Mouse (Mus musculus) frontal cortex, postnatal 14 days (tissue): ENCODE measurements around the gene Vsx2.
"Not testable (repeated sequence)": the region's sequence is repeated elsewhere in the genome, so short reads cannot be mapped to it uniquely, and the experiment has no call there.

Source experiments
- DNase-seq, 2 experiments: peaks; one replicate each; pipeline ENCODE4 v3.0.0; 2022; ENCODE audit warnings: low spot score in 2 of 2

Vsx2 gene

GRCm38 (mm10) chr12:84569336-84569970 lies at the start of gene Vsx2:
Vsx2 (plus strand) TSS chr12:84569762.
- DNase-seq: no peak

GRCm38 (mm10) chr12:84523728-84524127 lies 45.8 kb upstream of the Vsx2 start:
- DNase-seq: no peak

GRCm38 (mm10) chr12:84524147-84525050 lies 45.2 kb upstream of the Vsx2 start:
- no peak for DNase-seq

- no peak for DNase-seq
Measured at GRCm38 (mm10) chr12:84525422-84525821, 44.1 kb upstream of the Vsx2 start.

GRCm38 (mm10) chr12:84530426-84530825 lies 39.1 kb upstream of the Vsx2 start:
- no peak for DNase-seq

- DNase-seq: peak in 1 of 2 experiments; percentile 25
Measured at GRCm38 (mm10) chr12:84531906-84532829, 37.4 kb upstream of the Vsx2 start.

GRCm38 (mm10) chr12:84532830-84533199 lies 36.7 kb upstream of the Vsx2 start:
- no peak for DNase-seq

GRCm38 (mm10) chr12:84533706-84534486 lies 35.7 kb upstream of the Vsx2 start:
- DNase-seq: no peak

- not testable (repeated sequence) for DNase-seq
Measured at GRCm38 (mm10) chr12:84539537-84539936, 30.0 kb upstream of the Vsx2 start.

- no peak for DNase-seq
Measured at GRCm38 (mm10) chr12:84541391-84541958, 28.1 kb upstream of the Vsx2 start.

- DNase-seq: peak in 1 of 2 experiments; percentile 37
Measured at GRCm38 (mm10) chr12:84546028-84546427, 23.5 kb upstream of the Vsx2 start.

- no peak for DNase-seq
Measured at GRCm38 (mm10) chr12:84546577-84547085, 22.9 kb upstream of the Vsx2 start.

- no peak for DNase-seq
Measured at GRCm38 (mm10) chr12:84548251-84548650, 21.3 kb upstream of the Vsx2 start.

- DNase-seq: no peak
Measured at GRCm38 (mm10) chr12:84555218-84555617, 14.3 kb upstream of the Vsx2 start.

- no peak for DNase-seq
Measured at GRCm38 (mm10) chr12:84562558-84562957, 7.0 kb upstream of the Vsx2 start.

- no peak for DNase-seq
Measured at GRCm38 (mm10) chr12:84567576-84567975, 2.0 kb upstream of the Vsx2 start.

GRCm38 (mm10) chr12:84569976-84570693 lies 573 bp downstream of the Vsx2 start:
- no peak for DNase-seq

- DNase-seq: no peak
Measured at GRCm38 (mm10) chr12:84570694-84571415, 1.3 kb downstream of the Vsx2 start.
